Mouse (Mus musculus) hindbrain, embryonic 14.5 days (tissue): Measurements from ENCODE around the gene Ube2u. TPM values are rescaled to one million over a fixed set of nuclear protein-coding genes. Genes with fewer than 3 reads are reported as not detected.

Source experiments
- ATAC-seq: fragments of 200-750 bp; cut with Nextera tagmentation; 2 replicates; pipeline ENCODE4 v1.8.0; 2017; ENCODE audit warnings: moderate number of reproducible peaks, mild to moderate bottlenecking, moderate TSS enrichment, moderate library complexity; ENCODE audit not compliant: low FRiP score
- DNase-seq: peaks from one replicate; pipeline ENCODE4 v3.0.0-alpha.2; 2015; ENCODE audit warnings: low spot score
- H3K27ac ChIP-seq: fragments of 300-500 bp; sonication (generic); 2 replicates; pipeline ENCODE4 v1.5.1; 2014; ENCODE audit warnings: mild to moderate bottlenecking, moderate library complexity
- H3K27me3 ChIP-seq: fragments of 300-500 bp; sonication (generic); 2 replicates; pipeline ENCODE4 v1.6.1; 2014; ENCODE audit warnings: mild to moderate bottlenecking, low read length, mixed read lengths; ENCODE audit not compliant: control insufficient read depth, insufficient read depth
- H3K36me3 ChIP-seq: fragments of 300-500 bp; sonication (generic); replicated peaks from 2 replicates; pipeline ENCODE4 v1.6.1; 2014; ENCODE audit not compliant: control insufficient read depth, insufficient read depth
- H3K4me1 ChIP-seq: fragments of 300-500 bp; sonication (generic); replicated peaks from 2 replicates; pipeline ENCODE4 v1.6.1; 2014; ENCODE audit warnings: antibody characterized with exemption, low read length, mixed read lengths; ENCODE audit not compliant: control insufficient read depth, insufficient read depth
- H3K4me2 ChIP-seq: fragments of 300-500 bp; sonication (generic); replicated peaks from 2 replicates; pipeline ENCODE4 v1.6.1; 2014; ENCODE audit warnings: mild to moderate bottlenecking, moderate library complexity
- H3K4me3 ChIP-seq: fragments of 300-500 bp; sonication (generic); replicated peaks from 2 replicates; pipeline ENCODE4 v1.5.1; 2014; ENCODE audit warnings: mild to moderate bottlenecking, low read length
- H3K9ac ChIP-seq: fragments of 300-500 bp; sonication (generic); 2 replicates; pipeline ENCODE4 v1.6.1; 2014
- H3K9me3 ChIP-seq: fragments of 300-500 bp; sonication (generic); 2 replicates; pipeline ENCODE4 v1.6.1; 2016; ENCODE audit warnings: low read length; ENCODE audit not compliant: control insufficient read depth
- WGBS: fragments of 180-500 bp; shearing (Covaris S2); extraction: QIAGEN DNeasy Blood & Tissue Kit; methylation state at CpG from one replicate; pipeline ENCODE4 v1.1.7; 2014; 5-methylcytosine and 5-hydroxymethylcytosine counted together
- polyA plus RNA-seq: library from polyadenylated mRNA; unstranded; fragments of >200 nt; fragmentation: Nextera tagmentation; extraction: Ambion mirVana; gene quantifications from 2 replicates; pipeline ENCODE4 v1.2.1, GENCODE M21; 2014

Gene Ube2u
- polyA plus RNA-seq, 1 experiment from 2014 or later = 0.66 TPM

DNA sequence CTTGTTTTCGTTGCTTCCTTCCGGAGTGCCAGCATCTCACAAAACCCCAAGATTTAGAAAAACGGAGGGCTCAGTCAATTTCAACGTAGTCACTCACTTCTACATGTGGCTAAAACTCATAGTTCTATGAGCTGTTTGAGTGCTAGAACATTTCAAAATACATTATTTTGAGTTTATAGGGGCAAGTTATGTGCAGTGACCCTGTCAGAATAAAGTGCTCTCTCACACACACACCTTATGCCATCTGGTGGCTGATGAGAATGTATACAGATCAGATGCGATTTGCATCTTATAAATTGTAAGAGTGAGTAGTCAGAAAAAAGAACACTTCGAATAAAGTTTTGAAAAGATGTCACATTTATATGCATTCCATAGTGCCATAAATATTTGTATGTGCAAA, 55.0 kb downstream of the Ube2u start:
- H3K27ac ChIP-seq = no peak overlapping the region
- no peaks in the 10 kb centered on the region for H3K9me3 ChIP-seq
- 85% methylated on average over 6 of the region's 6 CpGs for WGBS
- H3K27me3 ChIP-seq = peaks cover 6% of the 10 kb centered on the region; the same call in 1 of the 2 replicates
- no peak overlapping the region for H3K9ac ChIP-seq
- H3K4me1 ChIP-seq = no peaks in the 10 kb centered on the region
- H3K36me3 ChIP-seq = no peaks in the 10 kb centered on the region
- ATAC-seq (no peak), DNase-seq (peak; percentile 58)
- H3K4me3 ChIP-seq = no peak overlapping the region
- H3K4me2 ChIP-seq = no peak overlapping the region

DNA sequence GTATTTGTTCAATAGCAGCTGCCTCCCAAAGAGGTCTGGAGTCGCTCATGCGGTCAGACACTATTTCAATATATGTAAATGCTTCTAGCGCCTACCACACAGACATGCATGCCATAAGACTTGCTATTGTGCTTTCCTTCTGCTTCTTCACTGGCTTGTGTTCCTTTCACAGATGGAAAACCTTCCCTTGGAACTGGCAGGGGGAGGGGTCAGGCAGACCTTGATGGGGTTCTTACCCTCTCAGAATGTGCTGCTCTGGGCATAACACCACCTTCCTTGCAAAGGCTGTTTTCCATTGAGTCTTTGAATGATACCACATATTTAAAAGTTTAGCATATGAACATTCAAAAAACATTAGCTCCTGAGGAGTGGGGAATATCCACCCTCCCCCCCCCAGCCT, 56.3 kb downstream of the Ube2u start:
- WGBS = 24% methylated on average over 3 of the region's 3 CpGs
- ATAC-seq (no peak), DNase-seq (no peak)
- H3K4me1 ChIP-seq = no peaks in the 10 kb centered on the region
- no peak overlapping the region for H3K4me3 ChIP-seq
- no peaks in the 10 kb centered on the region for H3K27me3 ChIP-seq
- no peak overlapping the region for H3K9ac ChIP-seq
- no peak overlapping the region for H3K4me2 ChIP-seq
- no peaks in the 10 kb centered on the region for H3K36me3 ChIP-seq
- no peaks in the 10 kb centered on the region for H3K9me3 ChIP-seq
- no peak overlapping the region for H3K27ac ChIP-seq

DNA sequence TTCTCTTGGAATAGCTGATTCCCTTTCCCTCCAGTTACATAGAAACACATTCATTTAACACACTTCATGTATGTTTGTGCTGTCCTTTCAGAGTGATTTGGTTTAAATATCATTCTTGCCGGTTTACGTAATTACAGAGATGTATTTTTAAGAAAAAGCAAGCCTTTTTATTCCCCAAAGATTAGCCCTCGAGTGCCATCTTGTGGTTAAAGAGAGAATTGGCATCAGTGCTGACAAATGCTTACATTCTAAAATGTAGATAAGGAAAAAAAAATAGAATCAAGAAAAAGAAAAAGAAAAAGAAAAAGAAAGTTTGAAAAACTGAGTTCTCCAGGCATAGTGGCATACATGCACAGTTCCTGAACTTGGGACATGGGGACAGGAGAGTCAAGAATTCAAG, 59.2 kb downstream of the Ube2u start:
- no peaks in the 10 kb centered on the region for H3K4me1 ChIP-seq
- H3K27me3 ChIP-seq = no peaks in the 10 kb centered on the region
- H3K36me3 ChIP-seq = no peaks in the 10 kb centered on the region
- H3K4me2 ChIP-seq = no peak overlapping the region
- 3% methylated on average over 3 of the region's 3 CpGs for WGBS
- no peak for ATAC-seq
- no peak overlapping the region for H3K4me3 ChIP-seq
- no peak overlapping the region for H3K27ac ChIP-seq
- peak; percentile 92 for DNase-seq
- H3K9me3 ChIP-seq = no peaks in the 10 kb centered on the region
- H3K9ac ChIP-seq = no peak overlapping the region

DNA sequence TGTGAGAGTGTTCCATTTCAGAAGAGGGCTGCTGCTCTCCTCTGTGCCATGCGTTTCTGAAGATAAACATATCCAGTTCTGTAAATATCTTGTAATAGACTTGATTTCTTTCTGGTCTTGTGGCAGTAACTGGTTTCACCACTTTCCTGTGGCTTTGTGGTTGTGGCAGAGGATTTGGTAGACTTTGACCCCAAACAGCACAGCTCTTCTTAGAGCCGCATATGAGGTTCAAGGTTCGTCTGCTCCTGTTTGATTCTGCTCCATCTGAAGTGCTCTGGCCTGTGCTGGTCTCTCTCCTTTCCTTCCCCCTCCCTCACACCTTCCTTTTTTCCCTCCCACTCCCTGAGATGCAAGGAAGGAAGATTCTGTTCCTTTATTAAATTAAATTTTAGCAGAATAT, 60.8 kb downstream of the Ube2u start:
- no peaks in the 10 kb centered on the region for H3K27me3 ChIP-seq
- no peak overlapping the region for H3K27ac ChIP-seq
- no peak overlapping the region for H3K4me2 ChIP-seq
- no peak overlapping the region for H3K4me3 ChIP-seq
- no peaks in the 10 kb centered on the region for H3K9me3 ChIP-seq
- H3K4me1 ChIP-seq = no peaks in the 10 kb centered on the region
- H3K9ac ChIP-seq = no peak overlapping the region
- ATAC-seq = no peak
- no peaks in the 10 kb centered on the region for H3K36me3 ChIP-seq
- whole genome bisulfite sequencing = 86% methylated on average over 3 of the region's 3 CpGs
- DNase-seq = no peak

DNA sequence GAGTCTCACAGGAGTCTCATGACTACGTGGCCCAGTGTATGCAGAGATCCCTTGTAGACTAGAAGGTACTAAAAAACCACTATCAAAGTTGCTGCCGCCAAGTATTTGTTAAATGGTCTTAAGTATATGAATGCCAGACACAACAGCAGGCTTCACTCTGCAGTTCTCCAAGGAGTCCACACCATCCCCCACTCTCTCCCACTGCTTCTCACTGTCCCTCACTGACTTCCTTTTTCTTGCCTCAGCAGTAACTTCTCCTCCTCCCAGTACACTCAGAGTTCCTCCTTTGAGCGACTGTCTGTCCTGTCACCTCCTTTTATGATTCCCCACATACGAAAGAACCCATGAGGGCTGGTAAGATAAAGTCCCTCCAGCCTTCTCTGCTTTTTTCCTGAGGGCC, 69.3 kb downstream of the Ube2u start:
- 74% methylated on average over 4 of the region's 4 CpGs for WGBS
- ATAC-seq (no peak), DNase-seq (no peak)
- no peaks in the 10 kb centered on the region for H3K27me3 ChIP-seq
- H3K36me3 ChIP-seq = no peaks in the 10 kb centered on the region
- H3K4me3 ChIP-seq = no peak overlapping the region
- no peak overlapping the region for H3K27ac ChIP-seq
- H3K4me1 ChIP-seq = no peaks in the 10 kb centered on the region
- H3K9ac ChIP-seq = no peak overlapping the region
- H3K4me2 ChIP-seq = no peak overlapping the region
- H3K9me3 ChIP-seq = no peaks in the 10 kb centered on the region

DNA sequence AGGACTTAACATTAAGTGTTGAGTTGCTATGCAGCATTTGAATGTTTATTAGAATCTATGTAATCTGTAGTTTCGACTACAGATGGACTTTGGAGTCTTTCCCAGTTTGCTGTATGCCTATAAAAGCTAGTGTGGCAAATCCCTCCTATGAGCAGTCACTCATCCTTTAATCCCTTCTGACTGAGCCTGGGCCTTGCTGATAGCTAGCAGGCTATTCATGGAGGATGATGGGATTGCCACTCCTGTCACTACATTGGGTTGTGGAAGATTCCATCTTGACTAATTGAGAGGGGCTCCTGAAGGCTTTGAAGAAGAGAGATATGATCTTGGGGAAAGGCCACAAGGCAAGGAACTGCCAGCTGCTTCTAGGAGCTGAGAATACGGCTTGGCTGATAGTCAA, 74.6 kb downstream of the Ube2u start:
- H3K9me3 ChIP-seq = no peaks in the 10 kb centered on the region
- no peak for DNase-seq
- no peak for ATAC-seq
- H3K27ac ChIP-seq = no peak overlapping the region
- H3K9ac ChIP-seq = no peak overlapping the region
- H3K4me2 ChIP-seq = no peak overlapping the region
- WGBS = 86% methylated on average over 2 of the region's 2 CpGs
- H3K36me3 ChIP-seq = no peaks in the 10 kb centered on the region
- no peaks in the 10 kb centered on the region for H3K27me3 ChIP-seq
- no peak overlapping the region for H3K4me3 ChIP-seq
- H3K4me1 ChIP-seq = no peaks in the 10 kb centered on the region

DNA sequence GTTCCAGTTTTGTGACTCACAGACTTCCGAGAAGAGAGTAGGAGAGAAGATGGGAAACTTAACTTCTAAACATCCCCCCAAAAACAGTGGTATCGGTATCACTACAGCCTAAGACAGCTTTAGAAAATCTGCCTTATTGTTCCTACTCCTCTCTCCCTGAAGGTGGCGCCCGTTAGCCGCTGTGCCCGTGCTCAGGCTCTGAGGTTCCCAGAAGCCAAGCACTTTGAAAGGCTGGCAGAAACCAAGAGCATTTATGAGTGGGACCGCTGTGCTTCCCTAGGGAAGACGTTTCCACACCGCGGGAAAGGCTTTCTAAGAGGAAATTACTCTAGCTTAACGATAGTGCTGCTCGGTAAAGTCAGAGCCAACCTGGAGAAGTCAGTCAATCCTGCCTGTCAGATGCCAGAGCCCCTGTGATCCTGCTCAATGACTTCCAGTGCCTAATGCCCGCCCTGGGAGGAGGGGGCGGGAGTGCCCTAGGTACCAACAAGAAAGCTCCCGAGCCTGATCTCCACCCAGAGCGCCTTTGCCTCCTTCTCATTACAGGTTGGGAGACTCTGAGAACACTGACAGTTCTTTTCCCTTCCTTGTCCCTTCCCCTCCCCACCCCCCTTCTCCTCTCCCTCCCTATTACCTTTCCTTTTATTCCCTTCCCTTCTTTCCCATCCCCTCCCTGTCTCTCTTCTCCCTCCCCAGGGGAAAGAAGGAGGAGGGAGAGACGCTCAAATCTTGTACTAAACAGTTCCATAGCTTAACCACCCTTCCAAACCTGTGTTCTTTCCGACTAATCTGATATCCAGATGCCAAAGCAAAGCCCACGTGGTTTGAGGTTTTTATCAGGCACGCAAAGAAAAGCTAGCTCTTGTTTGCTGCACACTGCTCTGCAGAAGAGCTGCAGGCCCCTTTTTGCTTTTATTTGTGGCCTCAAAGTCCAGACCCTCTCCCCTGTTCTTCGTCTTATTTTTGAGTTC, 109.9 kb downstream of the Ube2u start:
- peak; percentile 93 for ATAC-seq
- Histone ChIP-seq H3K27me3 (0 out of 2 replicates have a peak, but pooled peaks cover 3% of the 10 kb centered on the region), H3K4me3 (peak overlapping the region; percentile 23), H3K4me2 (peak overlapping the region; percentile 58), H3K27ac (peak overlapping the region; percentile 65; the same call in 1 of the 2 replicates), H3K4me1 (peaks cover 11% of the 10 kb centered on the region; the same call in 1 of the 2 replicates), H3K9me3 (no peaks in the 10 kb centered on the region), H3K9ac (peak overlapping the region; percentile 41), H3K36me3 (no peaks in the 10 kb centered on the region)
- DNase-seq = peak; percentile 92
- WGBS = 2% methylated on average over 21 of the region's 21 CpGs

DNA sequence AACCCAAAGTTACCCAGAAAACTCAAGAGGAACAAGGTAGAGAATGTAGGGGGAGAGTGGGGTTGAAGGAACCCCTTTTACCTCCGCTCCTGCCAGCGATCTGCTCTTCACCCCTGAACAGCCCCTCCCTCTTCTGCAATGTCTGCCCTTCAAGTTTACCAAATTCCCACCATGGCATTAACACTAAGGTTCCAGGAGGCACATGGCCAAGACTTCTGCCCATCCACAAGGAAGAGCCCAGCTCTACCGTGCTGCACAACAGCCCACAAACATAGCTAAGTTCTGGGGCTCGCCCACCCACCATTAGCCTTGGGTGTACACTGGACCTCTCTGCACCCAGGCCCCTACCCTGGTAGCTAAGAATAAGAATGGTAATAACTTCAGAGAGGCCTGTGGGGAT, 117.1 kb downstream of the Ube2u start:
- Histone ChIP-seq H3K4me1 (peaks cover 4% of the 10 kb centered on the region; the same call in 1 of the 2 replicates), H3K4me2 (no peak overlapping the region), H3K9me3 (no peaks in the 10 kb centered on the region), H3K36me3 (no peaks in the 10 kb centered on the region), H3K27me3 (no peaks in the 10 kb centered on the region), H3K27ac (no peak overlapping the region), H3K4me3 (no peak overlapping the region), H3K9ac (no peak overlapping the region)
- 94% methylated on average over 4 of the region's 4 CpGs for WGBS
- DNase-seq = no peak
- ATAC-seq = no peak

DNA sequence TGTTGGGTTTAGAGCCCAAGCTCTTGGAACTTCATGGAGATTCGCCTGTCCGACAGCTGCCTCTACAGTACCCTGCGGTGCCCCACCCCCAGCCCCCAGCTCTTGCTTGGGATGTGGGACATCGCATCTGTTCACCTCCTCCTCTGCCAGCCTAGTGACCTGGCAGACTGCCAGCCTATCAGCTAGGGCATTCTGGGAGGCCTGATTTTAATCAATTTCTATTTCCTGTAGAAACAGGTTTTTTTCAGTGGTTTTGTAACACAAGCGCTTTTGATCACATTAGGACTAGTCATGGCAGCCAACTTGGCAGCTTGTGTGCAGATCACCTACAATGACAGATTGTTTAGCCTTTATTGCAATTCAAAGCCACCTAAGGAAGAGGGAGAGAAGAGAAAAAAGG, 118.0 kb downstream of the Ube2u start:
- no peak overlapping the region for H3K4me3 ChIP-seq
- no peak overlapping the region for H3K9ac ChIP-seq
- no peaks in the 10 kb centered on the region for H3K27me3 ChIP-seq
- DNase-seq (peak; percentile 59), ATAC-seq (peak; percentile 73)
- H3K4me1 ChIP-seq = peaks cover 4% of the 10 kb centered on the region; the same call in 1 of the 2 replicates
- H3K4me2 ChIP-seq = no peak overlapping the region
- 48% methylated on average over 5 of the region's 5 CpGs for WGBS
- H3K9me3 ChIP-seq = no peaks in the 10 kb centered on the region
- H3K36me3 ChIP-seq = no peaks in the 10 kb centered on the region
- H3K27ac ChIP-seq = no peak overlapping the region
